Mouse (Mus musculus) MEL (cell line): ENCODE results near the gene Trim40. TPM values are rescaled to one million over a fixed set of nuclear protein-coding genes. Genes with fewer than 3 reads are reported as not detected.

Source experiments
- DNase-seq: peaks from one replicate; pipeline ENCODE4 v3.0.0; 2011; ENCODE audit warnings: low read depth, low spot score
- H3K27ac ChIP-seq: 2 replicates; pipeline ENCODE4 v1.5.1; 2012; ENCODE audit warnings: low read depth, mild to moderate bottlenecking, control low read depth, low read length, moderate library complexity; ENCODE audit not compliant: control insufficient read depth
- H3K27me3 ChIP-seq, 2 experiments: fragments of 150-350 bp in 1 of 2; sonication (generic) in 1 of 2; 2 replicates each; pipeline ENCODE4 v1.6.1; 2012; ENCODE audit warnings: low read length in 2 of 2, mild to moderate bottlenecking in 2 of 2, improper control_type of control experiment in 1 of 2, moderate library complexity in 1 of 2; ENCODE audit not compliant: insufficient read depth in 2 of 2, control insufficient read depth in 1 of 2
- H3K36me3 ChIP-seq, 2 experiments: 2 replicates each; pipeline ENCODE4 v1.6.1; 2012 to 2014; ENCODE audit warnings: low read length in 2 of 2, improper control_type of control experiment in 1 of 2, inconsistent platforms in 1 of 2, mild to moderate bottlenecking in 1 of 2; ENCODE audit not compliant: insufficient read depth in 2 of 2, control insufficient read depth in 1 of 2
- H3K4me1 ChIP-seq, 2 experiments: fragments of 150-350 bp in 1 of 2; sonication (generic) in 1 of 2; 2 replicates each; pipeline ENCODE4 v1.6.1; 2012; ENCODE audit warnings: low read length in 2 of 2, improper control_type of control experiment in 1 of 2, mild to moderate bottlenecking in 1 of 2; ENCODE audit not compliant: insufficient read depth in 2 of 2, control insufficient read depth in 1 of 2
- H3K4me3 ChIP-seq, 2 experiments: fragments of 150-350 bp in 1 of 2; sonication (generic) in 1 of 2; 2 replicates each; pipeline ENCODE4 v1.5.1; 2012; ENCODE audit warnings: low read depth in 2 of 2, low read length in 2 of 2, mild to moderate bottlenecking in 2 of 2, moderate library complexity in 2 of 2, control low read depth in 1 of 2, improper control_type of control experiment in 1 of 2; ENCODE audit not compliant: control insufficient read depth in 1 of 2, insufficient read depth in 1 of 2
- H3K79me2 ChIP-seq: 2 replicates; pipeline ENCODE4 v1.6.1; 2012; ENCODE audit warnings: mild to moderate bottlenecking, low read length, moderate library complexity; ENCODE audit not compliant: control insufficient read depth, poor library complexity, insufficient read depth
- H3K9ac ChIP-seq: 2 replicates; pipeline ENCODE4 v1.6.1; 2012; ENCODE audit warnings: low read depth, mild to moderate bottlenecking, control low read depth, low read length, moderate library complexity; ENCODE audit not compliant: control insufficient read depth, poor library complexity, severe bottlenecking
- H3K9me3 ChIP-seq: fragments of 150-350 bp; sonication (generic); replicated peaks from 2 replicates; pipeline ENCODE4 v1.6.1; 2012; ENCODE audit warnings: mild to moderate bottlenecking, low read length, improper control_type of control experiment, moderate library complexity; ENCODE audit not compliant: insufficient read depth
- CHD1 ChIP-seq: IDR thresholded peaks from 2 replicates; pipeline ENCODE4 v1.6.1; 2012; ENCODE audit warnings: low read depth, mild to moderate bottlenecking, inconsistent platforms, low read length, improper control_type of control experiment
- CTCF ChIP-seq, 3 experiments: IDR thresholded peaks in 2 of 3; conservative IDR thresholded peaks in 1 of 3; 2 replicates each; pipeline ENCODE4 v1.5.1; 2011 to 2012; ENCODE audit warnings: low read length in 3 of 3, low read depth in 2 of 3, mild to moderate bottlenecking in 2 of 3, improper control_type of control experiment in 1 of 3, inconsistent platforms in 1 of 3, mixed read lengths in 1 of 3, moderate library complexity in 1 of 3; ENCODE audit not compliant: control insufficient read depth in 1 of 3, insufficient read depth in 1 of 3, poor library complexity in 1 of 3, severe bottlenecking in 1 of 3
- ELF1 ChIP-seq: IDR thresholded peaks from 2 replicates; pipeline ENCODE4 v1.6.1; 2014; ENCODE audit warnings: low read depth, mild to moderate bottlenecking, inconsistent platforms, low read length, improper control_type of control experiment, moderate library complexity
- EP300 ChIP-seq, 2 experiments: IDR thresholded peaks; 2 replicates each; pipeline ENCODE4 v1.6.1; 2011; ENCODE audit warnings: improper control_type of control experiment in 2 of 2, low read length in 2 of 2, low read depth in 1 of 2, mild to moderate bottlenecking in 1 of 2
- GATA1 ChIP-seq: IDR thresholded peaks from 2 replicates; pipeline ENCODE4 v1.6.1; 2011; ENCODE audit warnings: low read depth, low read length, improper control_type of control experiment
- MAX ChIP-seq: IDR thresholded peaks from 2 replicates; pipeline ENCODE4 v1.6.1; 2011; ENCODE audit warnings: low read length, improper control_type of control experiment
- MAZ ChIP-seq: IDR thresholded peaks from 2 replicates; pipeline ENCODE4 v1.6.1; 2012; ENCODE audit warnings: low read depth, mild to moderate bottlenecking, inconsistent platforms, low read length, improper control_type of control experiment
- MXI1 ChIP-seq: IDR thresholded peaks from 2 replicates; pipeline ENCODE4 v1.6.1; 2011; ENCODE audit warnings: mild to moderate bottlenecking, low read depth, low read length, improper control_type of control experiment
- NELFE ChIP-seq: IDR thresholded peaks from 2 replicates; pipeline ENCODE4 v1.6.1; 2011; ENCODE audit warnings: low read depth, low read length, improper control_type of control experiment
- RAD21 ChIP-seq: IDR thresholded peaks from 2 replicates; pipeline ENCODE4 v1.6.1; 2011; ENCODE audit warnings: mild to moderate bottlenecking, low read depth, low read length, improper control_type of control experiment
- RCOR1 ChIP-seq: IDR thresholded peaks from 2 replicates; pipeline ENCODE4 v1.6.1; 2012; ENCODE audit warnings: low read depth, mild to moderate bottlenecking, inconsistent platforms, low read length, improper control_type of control experiment
- SIN3A ChIP-seq: IDR thresholded peaks from 2 replicates; pipeline ENCODE4 v1.6.1; 2012; ENCODE audit warnings: low read length, improper control_type of control experiment, inconsistent platforms
- SMC3 ChIP-seq: IDR thresholded peaks from 2 replicates; pipeline ENCODE4 v1.6.1; 2011; ENCODE audit warnings: low read depth, low read length, improper control_type of control experiment
- TBP ChIP-seq: IDR thresholded peaks from 2 replicates; pipeline ENCODE4 v1.8.0; 2011; ENCODE audit warnings: low read depth, low read length, improper control_type of control experiment
- TCF12 ChIP-seq: IDR thresholded peaks from 2 replicates; pipeline ENCODE4 v1.6.1; 2014; ENCODE audit warnings: low read depth, mild to moderate bottlenecking, inconsistent platforms, low read length, improper control_type of control experiment, moderate library complexity
- USF1 ChIP-seq: IDR thresholded peaks from 2 replicates; pipeline ENCODE4 v1.6.1; 2014; ENCODE audit warnings: low read depth, mild to moderate bottlenecking, inconsistent platforms, low read length, improper control_type of control experiment, moderate library complexity
- ZC3H11A ChIP-seq: IDR thresholded peaks from 2 replicates; pipeline ENCODE4 v1.6.1; 2012; ENCODE audit warnings: low read depth, mild to moderate bottlenecking, inconsistent platforms, low read length, improper control_type of control experiment
- ZNF384 ChIP-seq: IDR thresholded peaks from 2 replicates; pipeline ENCODE4 v1.6.1; 2012; ENCODE audit warnings: low read depth, mild to moderate bottlenecking, inconsistent platforms, low read length, improper control_type of control experiment
- polyA plus RNA-seq, 2 experiments: library from polyadenylated mRNA; stranded (reverse) in 1 of 2; unstranded in 1 of 2; fragments of >175 nt in 1 of 2; fragments of >200 nt in 1 of 2; gene quantifications; 2 replicates each; pipeline versions ENCODE4 v1.2.1 to v1.2.4; 2012; ENCODE audit warnings: low replicate concordance in 2 of 2, low read depth in 1 of 2; ENCODE audit not compliant: insufficient read length in 2 of 2, insufficient read depth in 1 of 2, missing spikeins in 1 of 2
- total RNA-seq: library from RNA; depleted of rRNA; stranded (reverse); fragments of 300-350 nt; gene quantifications from 2 replicates; pipeline ENCODE4 v1.2.3, GENCODE M21; 2012

The Trim40 gene
- total and polyA plus RNA-seq, 3 experiments, result 0.04 TPM; not detected in 1

DNA sequence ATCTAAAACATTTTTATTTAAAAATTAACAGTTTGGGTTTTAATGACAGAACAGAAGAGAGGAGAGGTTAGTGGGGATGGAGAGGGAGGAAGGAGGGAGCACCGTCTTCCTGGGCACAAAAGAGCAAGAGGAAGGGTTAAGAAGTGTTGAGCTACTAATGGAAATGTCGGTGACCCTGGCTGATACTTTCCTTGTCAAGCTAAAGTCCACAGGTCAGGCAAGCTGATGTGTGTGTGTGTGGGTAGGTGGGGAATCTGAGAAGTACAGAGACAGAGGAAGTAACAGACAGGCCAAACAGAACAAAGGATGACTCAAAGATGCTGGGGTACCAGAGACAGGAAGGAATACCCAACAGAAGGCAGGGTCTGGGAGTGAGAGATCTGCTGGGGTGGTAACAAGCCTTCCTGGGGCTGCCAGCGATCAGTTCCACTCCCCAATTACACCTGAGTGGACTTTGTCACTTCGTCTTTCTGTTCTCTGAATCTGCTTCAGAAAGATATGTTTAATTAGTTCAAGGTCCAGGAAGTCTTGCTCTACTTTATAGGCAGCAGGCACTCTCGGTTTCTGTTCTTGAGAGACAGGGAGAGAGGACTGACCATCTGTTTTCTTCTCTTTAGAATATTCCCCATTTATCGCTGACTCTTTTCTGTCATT, 7.8 kb upstream of the Trim40 start, which contains the start of gene Trim31:
Trim31 (plus strand) TSS at position 567 of the 654 bp plus-strand sequence.
- TF ChIP-seq EP300 (IDR thresholded peaks at IDR 0.05; ENCODE audit: low read depth in 1 of 2, low read length in 2 of 2), result no peak
- TF ChIP-seq, all 39 proteins: peak for 0
- DNase-seq, result no peak
- Histone ChIP-seq H3K27ac (no peak within 1 kb of the TSS), H3K9ac (no peak within 1 kb of the TSS), H3K27me3 (no peaks in the 10 kb centered on the region; a peak in 2 of 4 replicates), H3K36me3 (peaks cover 0 to 12% of the 10 kb centered on the region in 2 experiments; a peak in 2 of 4 replicates), H3K9me3 (no peaks in the 10 kb centered on the region), H3K4me1 (peaks cover 0 to 11% of the 10 kb centered on the region in 2 experiments; a peak in 2 of 4 replicates), H3K79me2 (no peaks in the 10 kb centered on the region), H3K4me3 (no peak within 1 kb of the TSS)

DNA sequence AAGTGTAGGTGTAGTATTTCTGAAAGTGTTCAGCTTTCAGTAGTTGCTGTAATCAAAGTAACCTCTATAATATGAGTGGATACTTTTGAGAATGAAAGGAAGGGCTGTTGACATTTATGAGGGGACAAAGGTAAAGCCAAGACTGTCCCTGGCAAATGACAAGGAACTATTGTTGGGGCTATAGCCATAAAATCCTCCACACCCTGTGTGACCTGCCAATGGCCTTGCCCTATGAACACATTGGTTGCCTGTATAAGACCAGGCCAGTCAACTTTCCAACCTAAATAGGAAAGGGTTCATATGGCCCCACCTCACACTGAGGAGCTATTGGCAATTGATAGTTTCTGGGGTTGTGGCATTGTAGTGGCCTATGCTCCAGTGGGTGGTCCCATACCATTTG, 7.1 kb upstream of the Trim40 start:
- Histone ChIP-seq H3K27me3 (no peaks in the 10 kb centered on the region; a peak in 2 of 4 replicates), H3K9me3 (no peaks in the 10 kb centered on the region), H3K79me2 (no peaks in the 10 kb centered on the region), H3K9ac (no peak overlapping the region), H3K36me3 (peaks cover 0 to 14% of the 10 kb centered on the region in 2 experiments; a peak in 2 of 4 replicates), H3K4me3 (no peak overlapping the region), H3K27ac (no peak overlapping the region), H3K4me1 (peaks cover 0 to 12% of the 10 kb centered on the region in 2 experiments; a peak in 2 of 4 replicates)
- TF ChIP-seq MXI1 (no peak), RCOR1 (no peak), CHD1 (no peak), GATA1 (no peak), USF1 (no peak), ELF1 (no peak), NELFE (no peak), SMC3 (no peak), TBP (no peak), SIN3A (no peak)
- no peak for DNase-seq

DNA sequence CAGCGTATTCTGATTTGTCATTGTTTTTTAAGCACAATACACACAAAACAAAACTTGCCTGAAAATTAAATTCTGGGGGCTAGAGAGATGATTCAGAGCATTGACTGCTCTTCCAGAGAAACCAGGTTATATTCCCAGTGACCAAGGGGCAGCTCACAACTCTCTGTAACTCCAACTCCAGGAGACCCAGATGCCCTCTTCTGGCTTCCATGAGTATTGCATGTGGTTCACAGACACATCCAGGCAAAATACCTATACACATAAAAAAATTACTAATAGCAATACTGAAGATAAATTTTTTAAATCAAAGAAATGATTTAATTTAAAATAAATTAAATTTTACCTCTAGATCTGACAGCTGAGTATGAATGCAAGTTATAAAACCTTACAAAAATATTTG, 6.7 kb upstream of the Trim40 start:
- no peaks in the 10 kb centered on the region; a peak in 2 of 4 replicates for H3K27me3 ChIP-seq
- H3K79me2 ChIP-seq, result no peaks in the 10 kb centered on the region
- DNase-seq, result peak; percentile 57
- H3K9me3 ChIP-seq, result no peaks in the 10 kb centered on the region
- no peak overlapping the region for H3K9ac ChIP-seq
- H3K36me3 ChIP-seq, result peaks cover 0 to 14% of the 10 kb centered on the region in 2 experiments; a peak in 2 of 4 replicates
- no peak overlapping the region for H3K4me3 ChIP-seq
- H3K4me1 ChIP-seq, result peaks cover 0 to 12% of the 10 kb centered on the region in 2 experiments; a peak in 2 of 4 replicates
- H3K27ac ChIP-seq, result no peak overlapping the region
- TF ChIP-seq MAZ (no peak), TCF12 (no peak), TBP (no peak), SMC3 (peak; percentile 63), ZNF384 (peak; percentile 25; the same call in 1 of the 2 replicates), CTCF (IDR thresholded peaks at IDR 0.05 in 2 of 3, conservative IDR thresholded peaks at IDR 0.05 in 1 of 3; ENCODE audit: control insufficient read depth in 1 of 3, insufficient read depth in 1 of 3, low read depth in 2 of 3, low read length in 3 of 3, poor library complexity in 1 of 3, severe bottlenecking in 1 of 3) (peak; percentile 29 to 59 (median 55); a peak in 5 of 6 replicates), MAX (no peak), GATA1 (no peak), ZC3H11A (0 out of 2 replicates have a peak, but pooled peaks have one; percentile 11), CHD1 (no peak), RCOR1 (no peak), RAD21 (peak; percentile 39)
